Mouse (Mus musculus): ENCODE measurements at regions not wholly inside any gene's neighbourhood (a gene's known extent, or its start where the extent isn't known, plus 50 kb on each side); places are given as distances from the start of the nearest gene placed in this dataset.

GRCm38 (mm10) chr2:160421216-160421911 lies 54.5 kb upstream of the Mafb start:
- Histone ChIP-seq H3K27ac (replicated peaks; ENCODE audit: insufficient read depth, low read depth, low read length) (no peak overlapping the region), H3K9ac (ENCODE audit: low read depth, low read length) (no peak overlapping the region), H3K27me3 (ENCODE audit: control insufficient read depth, insufficient read depth, low read length) (no peaks in the 10 kb centered on the region), H3K4me1 (ENCODE audit: control insufficient read depth, insufficient read depth, low read length) (no peaks in the 10 kb centered on the region), H3K4me3 (ENCODE audit: insufficient read depth, low read depth, low read length) (no peak overlapping the region), H3K79me2 (ENCODE audit: control insufficient read depth, insufficient read depth, low read length) (no peaks in the 10 kb centered on the region), H3K36me3 (ENCODE audit: control insufficient read depth, insufficient read depth, low read length) (no peaks in the 10 kb centered on the region)
- 25% methylated on average over 13 of the region's 13 CpGs for WGBS
- DNase-seq (ENCODE audit: extremely low read depth, low read depth, low spot score), result no peak
- TF ChIP-seq CTCF (IDR thresholded peaks at IDR 0.05; ENCODE audit: low read depth, low read length) (no peak), POLR2A (IDR thresholded peaks at IDR 0.05; ENCODE audit: extremely low read depth, insufficient read depth, low read length) (no peak)

- H3K36me3 ChIP-seq (ENCODE audit: control insufficient read depth, insufficient read depth, low read length), result no peaks in the 10 kb centered on the region
- no peaks in the 10 kb centered on the region for H3K79me2 ChIP-seq (ENCODE audit: control insufficient read depth, insufficient read depth, low read length)
- WGBS, result 86% methylated on average over 7 of the region's 7 CpGs
- H3K4me3 ChIP-seq (ENCODE audit: insufficient read depth, low read depth, low read length), result no peak overlapping the region
- no peaks in the 10 kb centered on the region for H3K27me3 ChIP-seq (ENCODE audit: control insufficient read depth, insufficient read depth, low read length)
- DNase-seq (ENCODE audit: extremely low read depth, low read depth, low spot score), result no peak
- H3K9ac ChIP-seq (ENCODE audit: low read depth, low read length), result no peak overlapping the region
- H3K27ac ChIP-seq (replicated peaks; ENCODE audit: insufficient read depth, low read depth, low read length), result no peak overlapping the region
- H3K4me1 ChIP-seq (ENCODE audit: control insufficient read depth, insufficient read depth, low read length), result no peaks in the 10 kb centered on the region
- TF ChIP-seq POLR2A (IDR thresholded peaks at IDR 0.05; ENCODE audit: extremely low read depth, insufficient read depth, low read length) (no peak), CTCF (IDR thresholded peaks at IDR 0.05; ENCODE audit: low read depth, low read length) (no peak)
Observed at GRCm38 (mm10) chr2:160424491-160424890, 57.6 kb upstream of the Mafb start.

GRCm38 (mm10) chr2:160427431-160427830 lies 60.6 kb upstream of the Mafb start:
- Histone ChIP-seq H3K79me2 (ENCODE audit: control insufficient read depth, insufficient read depth, low read length) (no peaks in the 10 kb centered on the region), H3K4me3 (ENCODE audit: insufficient read depth, low read depth, low read length) (no peak overlapping the region), H3K36me3 (ENCODE audit: control insufficient read depth, insufficient read depth, low read length) (no peaks in the 10 kb centered on the region), H3K27me3 (ENCODE audit: control insufficient read depth, insufficient read depth, low read length) (no peaks in the 10 kb centered on the region), H3K9ac (ENCODE audit: low read depth, low read length) (no peak overlapping the region), H3K4me1 (ENCODE audit: control insufficient read depth, insufficient read depth, low read length) (no peaks in the 10 kb centered on the region), H3K27ac (replicated peaks; ENCODE audit: insufficient read depth, low read depth, low read length) (no peak overlapping the region)
- WGBS, result 73% methylated on average over 10 of the region's 10 CpGs
- TF ChIP-seq CTCF (IDR thresholded peaks at IDR 0.05; ENCODE audit: low read depth, low read length) (no peak), POLR2A (IDR thresholded peaks at IDR 0.05; ENCODE audit: extremely low read depth, insufficient read depth, low read length) (no peak)
- DNase-seq (ENCODE audit: extremely low read depth, low read depth, low spot score), result no peak

- no peak overlapping the region for H3K9ac ChIP-seq (ENCODE audit: low read depth, low read length)
- no peaks in the 10 kb centered on the region for H3K27me3 ChIP-seq (ENCODE audit: control insufficient read depth, insufficient read depth, low read length)
- TF ChIP-seq POLR2A (IDR thresholded peaks at IDR 0.05; ENCODE audit: extremely low read depth, insufficient read depth, low read length) (no peak), CTCF (IDR thresholded peaks at IDR 0.05; ENCODE audit: low read depth, low read length) (no peak)
- 77% methylated on average over 10 of the region's 10 CpGs for WGBS
- no peaks in the 10 kb centered on the region for H3K4me1 ChIP-seq (ENCODE audit: control insufficient read depth, insufficient read depth, low read length)
- no peaks in the 10 kb centered on the region for H3K36me3 ChIP-seq (ENCODE audit: control insufficient read depth, insufficient read depth, low read length)
- no peak overlapping the region for H3K4me3 ChIP-seq (ENCODE audit: insufficient read depth, low read depth, low read length)
- peak; percentile 8 for DNase-seq (ENCODE audit: extremely low read depth, low read depth, low spot score)
- 0 out of 2 replicates have a peak overlapping the region, but pooled peaks have one; percentile 51 for H3K27ac ChIP-seq (replicated peaks; ENCODE audit: insufficient read depth, low read depth, low read length)
- no peaks in the 10 kb centered on the region for H3K79me2 ChIP-seq (ENCODE audit: control insufficient read depth, insufficient read depth, low read length)
Observed at GRCm38 (mm10) chr2:160433252-160433651, 66.4 kb upstream of the Mafb start.

GRCm38 (mm10) chr2:160434701-160435100 lies 67.8 kb upstream of the Mafb start:
- TF ChIP-seq POLR2A (IDR thresholded peaks at IDR 0.05; ENCODE audit: extremely low read depth, insufficient read depth, low read length) (no peak), CTCF (IDR thresholded peaks at IDR 0.05; ENCODE audit: low read depth, low read length) (no peak)
- H3K36me3 ChIP-seq (ENCODE audit: control insufficient read depth, insufficient read depth, low read length), result no peaks in the 10 kb centered on the region
- DNase-seq (ENCODE audit: extremely low read depth, low read depth, low spot score), result no peak

GRCm38 (mm10) chr2:160435622-160436021 lies 68.8 kb upstream of the Mafb start:
- 78% methylated on average over 3 of the region's 3 CpGs for WGBS
- TF ChIP-seq CTCF (IDR thresholded peaks at IDR 0.05; ENCODE audit: low read depth, low read length), result no peak
- no peak for TF ChIP-seq POLR2A (IDR thresholded peaks at IDR 0.05; ENCODE audit: extremely low read depth, insufficient read depth, low read length)
- Histone ChIP-seq H3K27me3 (ENCODE audit: control insufficient read depth, insufficient read depth, low read length) (no peaks in the 10 kb centered on the region), H3K27ac (replicated peaks; ENCODE audit: insufficient read depth, low read depth, low read length) (no peak overlapping the region), H3K4me3 (ENCODE audit: insufficient read depth, low read depth, low read length) (no peak overlapping the region), H3K4me1 (ENCODE audit: control insufficient read depth, insufficient read depth, low read length) (no peaks in the 10 kb centered on the region), H3K79me2 (ENCODE audit: control insufficient read depth, insufficient read depth, low read length) (no peaks in the 10 kb centered on the region), H3K36me3 (ENCODE audit: control insufficient read depth, insufficient read depth, low read length) (no peaks in the 10 kb centered on the region), H3K9ac (ENCODE audit: low read depth, low read length) (no peak overlapping the region)
- no peak for DNase-seq (ENCODE audit: extremely low read depth, low read depth, low spot score)

More at GRCm38 (mm10) chr2:160434701-160435100, 67.8 kb upstream of the Mafb start:
- Histone ChIP-seq H3K27ac (replicated peaks; ENCODE audit: insufficient read depth, low read depth, low read length) (no peak overlapping the region), H3K4me1 (ENCODE audit: control insufficient read depth, insufficient read depth, low read length) (no peaks in the 10 kb centered on the region), H3K27me3 (ENCODE audit: control insufficient read depth, insufficient read depth, low read length) (no peaks in the 10 kb centered on the region), H3K4me3 (ENCODE audit: insufficient read depth, low read depth, low read length) (no peak overlapping the region), H3K9ac (ENCODE audit: low read depth, low read length) (no peak overlapping the region), H3K79me2 (ENCODE audit: control insufficient read depth, insufficient read depth, low read length) (no peaks in the 10 kb centered on the region)
- 83% methylated on average over 5 of the region's 5 CpGs for WGBS
